Mouse (Mus musculus) erythroblast, embryonic 14.5 days (primary cell): ENCODE measurements around the gene Mbd3. TPM values are rescaled to one million over a fixed set of nuclear protein-coding genes. Genes with fewer than 3 reads are reported as not detected.

Experiments
- H3K27me3 ChIP-seq: 2 replicates; pipeline ENCODE4 v1.6.1; 2012; ENCODE audit warnings: inconsistent platforms; ENCODE audit not compliant: control insufficient read depth
- H3K36me3 ChIP-seq: 2 replicates; pipeline ENCODE4 v1.6.1; 2012; ENCODE audit warnings: mild to moderate bottlenecking, inconsistent platforms; ENCODE audit not compliant: control insufficient read depth
- H3K4me1 ChIP-seq: 2 replicates; pipeline ENCODE4 v1.6.1; 2012; ENCODE audit warnings: inconsistent platforms; ENCODE audit not compliant: control insufficient read depth
- H3K4me3 ChIP-seq: replicated peaks from 2 replicates; pipeline ENCODE3; 2012; ENCODE audit warnings: moderate library complexity, mild to moderate bottlenecking, inconsistent platforms
- H3K9me3 ChIP-seq: 2 replicates; pipeline ENCODE4 v1.6.1; 2012; ENCODE audit warnings: low read length, inconsistent platforms, mixed read lengths; ENCODE audit not compliant: control insufficient read depth
- GATA1 ChIP-seq: IDR thresholded peaks from 2 replicates; pipeline ENCODE4 v1.6.1; 2012; ENCODE audit warnings: low read length, inconsistent platforms, mixed read lengths
- TAL1 ChIP-seq: IDR thresholded peaks from 3 replicates; pipeline ENCODE4 v1.6.1; 2012; ENCODE audit warnings: low read length, inconsistent platforms, mixed read lengths
- polyA plus RNA-seq: library from polyadenylated mRNA; stranded (reverse); fragments of >175 nt; gene quantifications from 2 replicates; pipeline ENCODE4 v1.2.3, GENCODE M21; 2012

Gene Mbd3
- polyA plus RNA-seq, 1 experiment: 24.1 TPM

GRCm38 (mm10) chr10:80368392-80368791, 31.0 kb downstream of the Mbd3 start:
- Histone ChIP-seq H3K36me3 (no peaks in the 10 kb centered on the region), H3K9me3 (peaks cover 7% of the 10 kb centered on the region), H3K4me1 (peaks cover 2% of the 10 kb centered on the region), H3K27me3 (peaks cover 72% of the 10 kb centered on the region), H3K4me3 (no peak overlapping the region)
- TF ChIP-seq TAL1 (no peak), GATA1 (no peak)

GRCm38 (mm10) chr10:80367954-80368353, 31.4 kb downstream of the Mbd3 start:
- Histone ChIP-seq H3K9me3 (peaks cover 7% of the 10 kb centered on the region), H3K36me3 (no peaks in the 10 kb centered on the region), H3K27me3 (peaks cover 72% of the 10 kb centered on the region), H3K4me3 (no peak overlapping the region), H3K4me1 (peaks cover 2% of the 10 kb centered on the region)
- no peak for TF ChIP-seq GATA1
- TF ChIP-seq TAL1: no peak

- no peaks in the 10 kb centered on the region for H3K36me3 ChIP-seq
- no peak overlapping the region for H3K4me3 ChIP-seq
- H3K27me3 ChIP-seq: peaks cover 74% of the 10 kb centered on the region
- no peaks in the 10 kb centered on the region; the same call in 1 of the 2 replicates for H3K4me1 ChIP-seq
- H3K9me3 ChIP-seq: peaks cover 14% of the 10 kb centered on the region
- TF ChIP-seq GATA1: no peak
- TF ChIP-seq TAL1: no peak
Measured at GRCm38 (mm10) chr10:80365736-80366135, 33.6 kb downstream of the Mbd3 start.

- peaks cover 85% of the 10 kb centered on the region for H3K27me3 ChIP-seq
- TF ChIP-seq TAL1 (no peak), GATA1 (no peak)
- H3K9me3 ChIP-seq: peaks cover 13% of the 10 kb centered on the region
- no peak overlapping the region for H3K4me3 ChIP-seq
- H3K36me3 ChIP-seq: no peaks in the 10 kb centered on the region
- no peaks in the 10 kb centered on the region; the same call in 1 of the 2 replicates for H3K4me1 ChIP-seq
Measured at GRCm38 (mm10) chr10:80363734-80364133, 35.6 kb downstream of the Mbd3 start.

GRCm38 (mm10) chr10:80357994-80358639, 41.2 kb downstream of the Mbd3 start:
- peaks cover 97% of the 10 kb centered on the region for H3K27me3 ChIP-seq
- H3K36me3 ChIP-seq: no peaks in the 10 kb centered on the region
- peaks cover 19% of the 10 kb centered on the region; the same call in 1 of the 2 replicates for H3K9me3 ChIP-seq
- TF ChIP-seq TAL1: no peak
- TF ChIP-seq GATA1: no peak
- H3K4me3 ChIP-seq: no peak overlapping the region
- H3K4me1 ChIP-seq: peaks cover 5% of the 10 kb centered on the region

GRCm38 (mm10) chr10:80357336-80357735, 42.0 kb downstream of the Mbd3 start:
- H3K36me3 ChIP-seq: no peaks in the 10 kb centered on the region
- no peak overlapping the region for H3K4me3 ChIP-seq
- H3K4me1 ChIP-seq: peaks cover 5% of the 10 kb centered on the region
- H3K9me3 ChIP-seq: peaks cover 13% of the 10 kb centered on the region; the same call in 1 of the 2 replicates
- no peak for TF ChIP-seq GATA1
- TF ChIP-seq TAL1: no peak
- peaks cover 97% of the 10 kb centered on the region for H3K27me3 ChIP-seq

GRCm38 (mm10) chr10:80356737-80357136, 42.6 kb downstream of the Mbd3 start:
- Histone ChIP-seq H3K9me3 (peaks cover 12% of the 10 kb centered on the region; the same call in 1 of the 2 replicates), H3K4me3 (no peak overlapping the region), H3K27me3 (peaks cover 100% of the 10 kb centered on the region), H3K36me3 (no peaks in the 10 kb centered on the region), H3K4me1 (peaks cover 5% of the 10 kb centered on the region)
- no peak for TF ChIP-seq GATA1
- no peak for TF ChIP-seq TAL1

- Histone ChIP-seq H3K4me1 (peaks cover 5% of the 10 kb centered on the region), H3K27me3 (peaks cover 100% of the 10 kb centered on the region), H3K4me3 (no peak within 1 kb of the TSS), H3K9me3 (peaks cover 12% of the 10 kb centered on the region; the same call in 1 of the 2 replicates), H3K36me3 (no peaks in the 10 kb centered on the region)
- TF ChIP-seq GATA1 (no peak), TAL1 (no peak)
Measured at GRCm38 (mm10) chr10:80356001-80356682, 43.2 kb downstream of the Mbd3 start, which contains the start of gene Plk5. Gene Plk5 (plus strand): TSS chr10:80356459.

- Histone ChIP-seq H3K36me3 (no peaks in the 10 kb centered on the region), H3K4me3 (no peak overlapping the region), H3K9me3 (peaks cover 12% of the 10 kb centered on the region; the same call in 1 of the 2 replicates), H3K4me1 (peaks cover 8% of the 10 kb centered on the region), H3K27me3 (peaks cover 100% of the 10 kb centered on the region)
- TF ChIP-seq TAL1 (no peak), GATA1 (no peak)
Measured at GRCm38 (mm10) chr10:80355431-80355830, 43.9 kb downstream of the Mbd3 start.
